Mouse (Mus musculus): Measurements from ENCODE around the gene Atg10. TPM values are rescaled to one million over a fixed set of nuclear protein-coding genes. Genes with fewer than 3 reads are reported as not detected.
A peak's percentile ranks its signal among the peaks of the same experiment; 100 is the strongest.
"Not testable (repeated sequence)": the region's sequence is repeated elsewhere in the genome, so short reads cannot be mapped to it uniquely, and the experiment has no call there.

Atg10 gene
- polyA plus RNA-seq (2012; rRNA removed) (4.0 and 5.4 TPM in 2 replicates), polyA plus RNA-seq (2014; fragmentation: Nextera tagmentation; extraction: Ambion mirVana) (18.3 and 19.4 TPM in 2 replicates)

GRCm38 (mm10) chr13:91223587-91224437 lies at the start of gene Atg10:
Gene Atg10, minus strand, starts transcription at chr13:91223968.
- H3K27me3 ChIP-seq (ENCODE audit: control insufficient read depth, insufficient read depth, low read length): no peaks in the 10 kb centered on the region
- ATAC-seq (ENCODE audit: low FRiP score, low read depth): peak; percentile 96
- 2% methylated on average over 51 of the region's 55 CpGs for WGBS
- H3K4me3 ChIP-seq (replicated peaks; ENCODE audit: low read length): peak within 1 kb of the TSS; percentile 63
- H3K9me3 ChIP-seq (ENCODE audit: control insufficient read depth, low read length): no peaks in the 10 kb centered on the region
- H3K4me1 ChIP-seq (ENCODE audit: control insufficient read depth, insufficient read depth, low read length): 0 out of 2 replicates have a peak, but pooled peaks cover 2% of the 10 kb centered on the region
- peak; percentile 62; the same call in 1 of the 2 replicates for TF ChIP-seq POLR2A (IDR thresholded peaks at IDR 0.05; ENCODE audit: borderline replicate concordance, extremely low read depth, insufficient read depth, insufficient read length)
- DNase-seq (ENCODE audit: low spot score): peak; percentile 91
- H3K27ac ChIP-seq (replicated peaks; ENCODE audit: low read depth, low read length): peak within 1 kb of the TSS; percentile 97
- H3K36me3 ChIP-seq (ENCODE audit: control insufficient read depth, insufficient read depth, low read length): no peaks in the 10 kb centered on the region
- peak within 1 kb of the TSS; percentile 67 for H3K4me2 ChIP-seq (replicated peaks; ENCODE audit: low read depth, low read length, severe bottlenecking)
- peak within 1 kb of the TSS; percentile 86 for H3K9ac ChIP-seq (ENCODE audit: low read depth, low read length, severe bottlenecking)

GRCm38 (mm10) chr13:91252406-91252805 lies 28.6 kb upstream of the Atg10 start:
- Histone ChIP-seq H3K27me3 (ENCODE audit: control insufficient read depth, insufficient read depth, low read length) (no peaks in the 10 kb centered on the region), H3K9me3 (ENCODE audit: control insufficient read depth, low read length) (no peaks in the 10 kb centered on the region), H3K4me2 (replicated peaks; ENCODE audit: low read depth, low read length, severe bottlenecking) (no peak overlapping the region), H3K9ac (ENCODE audit: low read depth, low read length, severe bottlenecking) (no peak overlapping the region), H3K27ac (replicated peaks; ENCODE audit: low read depth, low read length) (no peak overlapping the region), H3K4me3 (replicated peaks; ENCODE audit: low read length) (no peak overlapping the region), H3K36me3 (ENCODE audit: control insufficient read depth, insufficient read depth, low read length) (no peaks in the 10 kb centered on the region), H3K4me1 (ENCODE audit: control insufficient read depth, insufficient read depth, low read length) (no peaks in the 10 kb centered on the region; the same call in 1 of the 2 replicates)
- WGBS: 82% methylated on average over 3 of the region's 3 CpGs
- DNase-seq (ENCODE audit: low spot score) (no peak), ATAC-seq (ENCODE audit: low FRiP score, low read depth) (no peak)
- TF ChIP-seq POLR2A (IDR thresholded peaks at IDR 0.05; ENCODE audit: borderline replicate concordance, extremely low read depth, insufficient read depth, insufficient read length): no peak

GRCm38 (mm10) chr13:91251636-91252035 lies 27.9 kb upstream of the Atg10 start:
- no peak for TF ChIP-seq POLR2A (IDR thresholded peaks at IDR 0.05; ENCODE audit: borderline replicate concordance, extremely low read depth, insufficient read depth, insufficient read length)
- H3K4me1 ChIP-seq (ENCODE audit: control insufficient read depth, insufficient read depth, low read length): no peaks in the 10 kb centered on the region; the same call in 1 of the 2 replicates
- no peaks in the 10 kb centered on the region for H3K36me3 ChIP-seq (ENCODE audit: control insufficient read depth, insufficient read depth, low read length)
- ATAC-seq (ENCODE audit: low FRiP score, low read depth) (no peak), DNase-seq (ENCODE audit: low spot score) (no peak)
- H3K27me3 ChIP-seq (ENCODE audit: control insufficient read depth, insufficient read depth, low read length): no peaks in the 10 kb centered on the region
- H3K9me3 ChIP-seq (ENCODE audit: control insufficient read depth, low read length): no peaks in the 10 kb centered on the region
- H3K4me2 ChIP-seq (replicated peaks; ENCODE audit: low read depth, low read length, severe bottlenecking): no peak overlapping the region
- H3K27ac ChIP-seq (replicated peaks; ENCODE audit: low read depth, low read length): no peak overlapping the region
- no peak overlapping the region for H3K9ac ChIP-seq (ENCODE audit: low read depth, low read length, severe bottlenecking)
- no peak overlapping the region for H3K4me3 ChIP-seq (replicated peaks; ENCODE audit: low read length)
- WGBS: 20% methylated on average over 1 of the region's 1 CpGs

GRCm38 (mm10) chr13:91250050-91250449 lies 26.3 kb upstream of the Atg10 start:
- H3K27me3 ChIP-seq (ENCODE audit: control insufficient read depth, insufficient read depth, low read length); H3K9me3 ChIP-seq (ENCODE audit: control insufficient read depth, low read length); H3K9ac ChIP-seq (ENCODE audit: low read depth, low read length, severe bottlenecking); ATAC-seq (ENCODE audit: low FRiP score, low read depth); H3K36me3 ChIP-seq (ENCODE audit: control insufficient read depth, insufficient read depth, low read length); H3K4me1 ChIP-seq (ENCODE audit: control insufficient read depth, insufficient read depth, low read length); H3K27ac ChIP-seq (replicated peaks; ENCODE audit: low read depth, low read length); H3K4me3 ChIP-seq (replicated peaks; ENCODE audit: low read length); DNase-seq (ENCODE audit: low spot score); H3K4me2 ChIP-seq (replicated peaks; ENCODE audit: low read depth, low read length, severe bottlenecking): not testable (repeated sequence)
- 100% methylated on average over 2 of the region's 2 CpGs for WGBS

GRCm38 (mm10) chr13:91246472-91246871 lies 22.7 kb upstream of the Atg10 start:
- H3K9me3 ChIP-seq (ENCODE audit: control insufficient read depth, low read length): no peaks in the 10 kb centered on the region
- no peaks in the 10 kb centered on the region for H3K4me1 ChIP-seq (ENCODE audit: control insufficient read depth, insufficient read depth, low read length)
- H3K9ac ChIP-seq (ENCODE audit: low read depth, low read length, severe bottlenecking): no peak overlapping the region
- H3K27me3 ChIP-seq (ENCODE audit: control insufficient read depth, insufficient read depth, low read length): no peaks in the 10 kb centered on the region
- ATAC-seq (ENCODE audit: low FRiP score, low read depth): no peak
- no peak overlapping the region for H3K4me3 ChIP-seq (replicated peaks; ENCODE audit: low read length)
- H3K27ac ChIP-seq (replicated peaks; ENCODE audit: low read depth, low read length): no peak overlapping the region
- H3K4me2 ChIP-seq (replicated peaks; ENCODE audit: low read depth, low read length, severe bottlenecking): no peak overlapping the region
- no peaks in the 10 kb centered on the region for H3K36me3 ChIP-seq (ENCODE audit: control insufficient read depth, insufficient read depth, low read length)
- no peak for DNase-seq (ENCODE audit: low spot score)
- WGBS: 58% methylated on average over 2 of the region's 2 CpGs
- no peak for TF ChIP-seq POLR2A (IDR thresholded peaks at IDR 0.05; ENCODE audit: borderline replicate concordance, extremely low read depth, insufficient read depth, insufficient read length)

Data from limb, embryonic 14.5 days (tissue).